Mouse (Mus musculus): ENCODE measurements around the gene Gm47283. TPM values are rescaled to one million over a fixed set of nuclear protein-coding genes. Genes with fewer than 3 reads are reported as not detected.

Gene Gm47283
- not detected for polyA plus RNA-seq (2014; fragmentation: Illumina TruSeq; extraction: RNeasy Lipid Tissue Mini Kit (QIAGEN cat#74804); ENCODE audit: low read depth, low replicate concordance)

GRCm38 (mm10) chrY:90784438-90784837, at the start of gene Gm47283:
Gene Gm47283, plus strand, starts transcription at chrY:90784738.

GRCm38 (mm10) chrY:90754721-90755120, 29.8 kb upstream of the Gm47283 start, which contains the start of gene Gm21860:
Gene Gm21860, minus strand, starts transcription at chrY:90754821.

GRCm38 (mm10) chrY:90839077-90839476, 54.5 kb downstream of the Gm47283 start, which contains the start of gene Gm21748:
Gene Gm21748, minus strand, starts transcription at chrY:90839177.

Other genes with a start within 250 kb of the Gm47283 start
- not detected for gene Gm21860, start 29.9 kb upstream of the Gm47283 start, polyA plus RNA-seq (2014; fragmentation: Illumina TruSeq; extraction: RNeasy Lipid Tissue Mini Kit (QIAGEN cat#74804); ENCODE audit: low read depth, low replicate concordance)
- not detected for gene Gm21748, start 54.4 kb downstream of the Gm47283 start, polyA plus RNA-seq (2014; fragmentation: Illumina TruSeq; extraction: RNeasy Lipid Tissue Mini Kit (QIAGEN cat#74804); ENCODE audit: low read depth, low replicate concordance)

All from liver, adult 10 weeks (tissue).